23 mouse cellular contexts compared by ENCODE assay signal in genomic region chr16:22635706-22636105, GRCm38 (mm10). TPM values are rescaled to one million over a fixed set of nuclear protein-coding genes. Genes with fewer than 3 reads are reported as not detected.
DNase-seq lines count a peak whose midpoint lies in the region; ATAC-seq lines count a peak whose summit lies in the region.
"Had no signal": no experiment of that assay in that cellular context is flagged by ENCODE, and none has a peak within 500 bp of the region (broad histone marks: within the 10 kb centered on the region; RNA-seq: fewer than 3 reads in every experiment).

No protein-coding gene starts in this region.

- H3K36me3 ChIP-seq in embryonic facial prominence, embryonic 11.5 days (replicated peaks; ENCODE audit: control insufficient read depth, insufficient read depth, low read depth, low read length): no peaks in the 10 kb centered on the region
- H3K36me3 ChIP-seq in embryonic facial prominence, embryonic 10.5 days (replicated peaks): no peaks in the 10 kb centered on the region
- no peaks in the 10 kb centered on the region for H3K36me3 ChIP-seq in hindbrain, embryonic 12.5 days
- H3K36me3 ChIP-seq: forebrain, embryonic 12.5 days; heart, embryonic 12.5 days; limb, embryonic 12.5 days; liver, embryonic 12.5 days; midbrain, embryonic 13.5 days had no signal

- peak; percentile 62 for DNase-seq in embryonic facial prominence, embryonic 11.5 days (ENCODE audit: low spot score)
- no peak for DNase-seq in embryonic facial prominence, embryonic 10.5 days (ENCODE audit: low spot score)
- peak; percentile 13 for DNase-seq in retina, embryonic 14.5 days (ENCODE audit: low spot score)
- DNase-seq in retina, postnatal 1 day: no peak
- DNase-seq in embryo, embryonic 11 days: peak; percentile 39
- DNase-seq in thymus, postnatal 10 days (ENCODE audit: low spot score in 2 of 2): no peak
- DNase-seq in adrenal gland, postnatal 36 days: no peak
- DNase-seq: cerebellum, adult 11-12 months; cerebellum, postnatal 14 days; gastrocnemius, adult 2 months; kidney, adult 8-10 months; kidney, postnatal 14 days; lung, adult 18-20 months; lung, postnatal 14 days; right cerebral cortex, postnatal 4 days; thymus, postnatal 25 days had no signal

- no peak overlapping the region for H3K27ac ChIP-seq in embryonic facial prominence, embryonic 11.5 days (replicated peaks; ENCODE audit: low read depth, low read length)
- no peak overlapping the region for H3K27ac ChIP-seq in embryonic facial prominence, embryonic 10.5 days (replicated peaks)
- no peak overlapping the region for H3K27ac ChIP-seq in hindbrain, embryonic 12.5 days
- H3K27ac ChIP-seq: forebrain, embryonic 12.5 days; gastrocnemius, adult 2 months; limb, embryonic 12.5 days; liver, embryonic 12.5 days; midbrain, embryonic 13.5 days had no signal

- H3K9ac ChIP-seq in embryonic facial prominence, embryonic 11.5 days (replicated peaks; ENCODE audit: low read length): no peak overlapping the region
- H3K9ac ChIP-seq in hindbrain, embryonic 12.5 days: no peak overlapping the region
- H3K9ac ChIP-seq: forebrain, embryonic 12.5 days; heart, embryonic 12.5 days; limb, embryonic 12.5 days; liver, embryonic 12.5 days; midbrain, embryonic 13.5 days had no signal

- 62% methylated on average over 8 of the region's 8 CpGs for WGBS in embryonic facial prominence, embryonic 11.5 days
- 64% methylated on average over 8 of the region's 8 CpGs for WGBS in embryonic facial prominence, embryonic 10.5 days
- 65% methylated on average over 8 of the region's 8 CpGs for WGBS in hindbrain, embryonic 12.5 days

- no peak for ATAC-seq in embryonic facial prominence, embryonic 11.5 days (replicated peaks; ENCODE audit: insufficient number of reproducible peaks, low FRiP score, low TSS enrichment, low read depth)
- ATAC-seq in hindbrain, embryonic 12.5 days (ENCODE audit: low FRiP score): no peak
- ATAC-seq: inflammation-experienced regulatory T-cells, adult 6 months; liver, embryonic 12.5 days; midbrain, embryonic 13.5 days had no signal

- H3K4me1 ChIP-seq in embryonic facial prominence, embryonic 11.5 days (ENCODE audit: control insufficient read depth, insufficient read depth, low read length): no peaks in the 10 kb centered on the region
- peaks cover 7% of the 10 kb centered on the region for H3K4me1 ChIP-seq in embryonic facial prominence, embryonic 10.5 days
- no peaks in the 10 kb centered on the region for H3K4me1 ChIP-seq in hindbrain, embryonic 12.5 days
- H3K4me1 ChIP-seq: heart, embryonic 12.5 days; liver, embryonic 12.5 days; midbrain, embryonic 13.5 days had no signal

- H3K27me3 ChIP-seq in embryonic facial prominence, embryonic 11.5 days (ENCODE audit: control insufficient read depth, insufficient read depth, low read length): no peaks in the 10 kb centered on the region
- no peaks in the 10 kb centered on the region for H3K27me3 ChIP-seq in embryonic facial prominence, embryonic 10.5 days (replicated peaks; ENCODE audit: low read depth, poor library complexity, severe bottlenecking)
- no peaks in the 10 kb centered on the region; the same call in 1 of the 2 replicates for H3K27me3 ChIP-seq in hindbrain, embryonic 12.5 days
- H3K27me3 ChIP-seq: limb, embryonic 12.5 days; liver, embryonic 12.5 days; midbrain, embryonic 13.5 days had no signal

- no peak overlapping the region for H3K4me3 ChIP-seq in embryonic facial prominence, embryonic 11.5 days (ENCODE audit: low read depth, low read length)
- no peak overlapping the region for H3K4me3 ChIP-seq in embryonic facial prominence, embryonic 10.5 days
- H3K4me3 ChIP-seq in hindbrain, embryonic 12.5 days: no peak overlapping the region
- H3K4me3 ChIP-seq: forebrain, embryonic 12.5 days; gastrocnemius, adult 2 months; heart, embryonic 12.5 days; limb, embryonic 12.5 days; liver, embryonic 12.5 days; midbrain, embryonic 13.5 days had no signal

- no peak overlapping the region for H3K4me2 ChIP-seq in embryonic facial prominence, embryonic 11.5 days (ENCODE audit: low read depth, low read length)
- no peak overlapping the region for H3K4me2 ChIP-seq in hindbrain, embryonic 12.5 days (replicated peaks)
- H3K4me2 ChIP-seq: forebrain, embryonic 12.5 days; heart, embryonic 12.5 days; limb, embryonic 12.5 days; liver, embryonic 12.5 days; midbrain, embryonic 13.5 days had no signal

- no peaks in the 10 kb centered on the region for H3K9me3 ChIP-seq in embryonic facial prominence, embryonic 11.5 days (replicated peaks; ENCODE audit: control insufficient read depth, low read length)
- H3K9me3 ChIP-seq in embryonic facial prominence, embryonic 10.5 days: no peaks in the 10 kb centered on the region
- H3K9me3 ChIP-seq in hindbrain, embryonic 12.5 days (replicated peaks): no peaks in the 10 kb centered on the region
- H3K9me3 ChIP-seq: forebrain, embryonic 12.5 days; heart, embryonic 12.5 days; limb, embryonic 12.5 days; liver, embryonic 12.5 days; midbrain, embryonic 13.5 days had no signal

RNA-seq across cellular contexts. Expression of gene Dgkg, which starts 21.3 kb away (rescaled TPM):
- 0.15 and 0.17 TPM in 2 replicates for polyA plus RNA-seq in embryonic facial prominence, embryonic 11.5 days (2014; fragmentation: Nextera tagmentation; extraction: Ambion mirVana)
- 0.20 and 0.22 TPM in 2 replicates for polyA plus RNA-seq in embryonic facial prominence, embryonic 10.5 days (2016; fragmentation: Nextera tagmentation; extraction: Ambion mirVana)
- 0.17 and 0.31 TPM in 2 replicates for polyA plus RNA-seq in hindbrain, embryonic 12.5 days (2016; fragmentation: Nextera tagmentation; extraction: Ambion mirVana)
- total RNA-seq in adrenal gland, postnatal 36 days (2021): 1 to 10 TPM; 2.2 to 2.9 TPM

Comparison
In these comparisons a context has a peak if more than half of its experiments do, and no peak if none do; other contexts are left out.
1. DNase-seq: peak in embryonic facial prominence, embryonic 11.5 days (single experiment), retina, embryonic 14.5 days (single experiment) and embryo, embryonic 11 days (single experiment); none in embryonic facial prominence, embryonic 10.5 days (single experiment), retina, postnatal 1 day (single experiment), thymus, postnatal 10 days (0 of 2) and adrenal gland, postnatal 36 days (0 of 2).